Mouse (Mus musculus) heart, adult 2 months (tissue): ENCODE results near the gene Itgb3. TPM values are rescaled to one million over a fixed set of nuclear protein-coding genes. Genes with fewer than 3 reads are reported as not detected.
A peak's percentile ranks its signal among the peaks of the same experiment; 100 is the strongest.
"Not testable (repeated sequence)": the region's sequence is repeated elsewhere in the genome, so short reads cannot be mapped to it uniquely, and the experiment has no call there.

Source experiments
- DNase-seq, 2 experiments: peaks; one replicate each; pipeline ENCODE4 v3.0.0; 2021
- H3K27ac ChIP-seq: fragments of 200-600 bp; 2 replicates; pipeline ENCODE4 v1.8.1; 2022
- H3K27me3 ChIP-seq: fragments of 200-500 bp; 2 replicates; pipeline ENCODE4 v1.6.1; 2012; ENCODE audit warnings: mild to moderate bottlenecking, low read length, inconsistent platforms, mixed read lengths; ENCODE audit not compliant: control insufficient read depth, insufficient read depth
- H3K36me3 ChIP-seq: fragments of 200-500 bp; 2 replicates; pipeline ENCODE4 v1.6.1; 2012; ENCODE audit warnings: low read length, inconsistent platforms; ENCODE audit not compliant: control insufficient read depth, insufficient read depth
- H3K4me1 ChIP-seq: fragments of 200-500 bp; 2 replicates; pipeline ENCODE4 v1.6.1; 2011; ENCODE audit warnings: low read length; ENCODE audit not compliant: control insufficient read depth, insufficient read depth
- H3K4me3 ChIP-seq: fragments of 200-600 bp; 2 replicates; pipeline ENCODE4 v1.8.1; 2022
- H3K79me2 ChIP-seq: fragments of 200-500 bp; replicated peaks from 2 replicates; pipeline ENCODE4 v1.6.1; 2012; ENCODE audit warnings: mild to moderate bottlenecking, inconsistent platforms, low read length, moderate library complexity, mixed read lengths; ENCODE audit not compliant: control insufficient read depth, insufficient read depth
- H3K9ac ChIP-seq: fragments of 200-500 bp; 2 replicates; pipeline ENCODE4 v1.6.1; 2012; ENCODE audit warnings: low read depth, mild to moderate bottlenecking, control low read depth, inconsistent platforms, low read length, mixed read lengths
- CTCF ChIP-seq: fragments of 200-600 bp; IDR thresholded peaks from 2 replicates; pipeline ENCODE4 v1.8.1; 2022; ENCODE audit warnings: antibody characterized with exemption, mild to moderate bottlenecking, moderate library complexity
- EP300 ChIP-seq: fragments of 200-500 bp; IDR thresholded peaks from 2 replicates; pipeline ENCODE4 v1.6.1; 2011; ENCODE audit warnings: low read depth, low read length, control low read depth; ENCODE audit not compliant: insufficient read depth
- POLR2A ChIP-seq: fragments of 200-500 bp; IDR thresholded peaks from 2 replicates; pipeline ENCODE4 v1.6.1; 2011; ENCODE audit warnings: mild to moderate bottlenecking, low read depth, low read length, control low read depth; ENCODE audit not compliant: insufficient read depth
- WGBS: fragments of 180-500 bp; shearing (Covaris S2); methylation state at CpG from one replicate; pipeline ENCODE4 v1.1.7; 2018; 5-methylcytosine and 5-hydroxymethylcytosine counted together
- intact Hi-C: fragments of 180-260 bp; cut with DNase I; formaldehyde crosslinking; loops from one replicate; pipeline ENCODE4 v1.15.1; 2025
- polyA plus RNA-seq: library from polyadenylated mRNA; depleted of rRNA; stranded (reverse); fragments of >200 nt; gene quantifications from 2 replicates; pipeline ENCODE4 v1.2.3, GENCODE M21; 2012
- total RNA-seq, 2 experiments: library from RNA; stranded (reverse); gene quantifications; 2 replicates each; pipeline ENCODE4 v1.2.3; 2021

The Itgb3 gene
- total and polyA plus RNA-seq, 3 experiments: 2.3 to 8.1 (median 2.7) TPM

DNA sequence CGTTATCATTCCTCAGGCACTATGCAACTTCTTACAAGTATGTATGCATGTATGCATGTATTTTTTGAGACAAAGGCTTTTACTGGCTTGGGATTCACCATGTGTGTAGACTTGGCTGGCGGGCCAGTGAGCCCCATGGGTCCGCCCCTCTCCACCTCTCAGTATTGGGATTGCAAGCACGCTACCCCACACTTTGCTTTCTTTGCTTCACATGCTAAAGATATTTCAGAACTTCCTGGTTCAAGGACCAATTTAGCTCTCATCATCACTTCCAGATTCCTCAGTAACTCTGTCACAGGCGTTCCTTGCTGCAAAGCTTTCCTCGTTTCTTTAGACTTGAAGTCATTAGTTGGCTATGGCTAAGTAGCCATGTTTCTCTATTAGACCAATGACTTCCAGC is 41.7 kb upstream of the Itgb3 start:
- H3K36me3 ChIP-seq: no peaks in the 10 kb centered on the region
- H3K4me1 ChIP-seq: no peaks in the 10 kb centered on the region
- DNase-seq: no peak
- H3K4me3 ChIP-seq: no peak overlapping the region
- H3K27ac ChIP-seq: no peak overlapping the region
- no peaks in the 10 kb centered on the region for H3K79me2 ChIP-seq
- 63% methylated on average over 6 of the region's 6 CpGs for WGBS
- no peaks in the 10 kb centered on the region for H3K27me3 ChIP-seq
- H3K9ac ChIP-seq: no peak overlapping the region
- intact Hi-C loops: no loop called here
- TF ChIP-seq POLR2A: no peak
- TF ChIP-seq CTCF: no peak
- TF ChIP-seq EP300: no peak

DNA sequence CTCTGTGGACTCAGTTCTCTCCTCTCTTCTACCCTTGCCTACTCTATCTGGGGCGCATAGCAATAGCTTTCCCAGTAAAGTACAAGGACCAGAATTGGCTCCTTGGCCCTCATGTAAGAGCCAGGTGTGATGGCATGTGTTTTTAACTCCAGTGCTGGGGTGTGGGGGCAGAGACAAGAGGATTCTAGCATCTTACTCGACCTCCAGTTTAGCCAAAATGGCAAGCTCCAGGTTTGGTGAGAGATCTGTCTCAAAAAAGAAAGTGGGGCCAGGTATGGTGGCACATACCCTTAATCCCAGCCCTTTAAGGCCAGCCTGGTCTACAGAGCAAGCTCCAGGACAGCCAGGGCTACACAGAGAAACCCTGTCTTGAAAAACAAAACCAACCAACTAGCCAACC is 41.0 kb upstream of the Itgb3 start:
- intact Hi-C loops: no loop called here
- Histone ChIP-seq H3K4me3 (no peak overlapping the region), H3K79me2 (no peaks in the 10 kb centered on the region), H3K27ac (no peak overlapping the region), H3K4me1 (no peaks in the 10 kb centered on the region), H3K9ac (no peak overlapping the region), H3K36me3 (no peaks in the 10 kb centered on the region), H3K27me3 (no peaks in the 10 kb centered on the region)
- TF ChIP-seq CTCF: no peak
- TF ChIP-seq EP300: no peak
- no peak for TF ChIP-seq POLR2A
- no peak for DNase-seq
- WGBS: 77% methylated on average over 2 of the region's 2 CpGs

DNA sequence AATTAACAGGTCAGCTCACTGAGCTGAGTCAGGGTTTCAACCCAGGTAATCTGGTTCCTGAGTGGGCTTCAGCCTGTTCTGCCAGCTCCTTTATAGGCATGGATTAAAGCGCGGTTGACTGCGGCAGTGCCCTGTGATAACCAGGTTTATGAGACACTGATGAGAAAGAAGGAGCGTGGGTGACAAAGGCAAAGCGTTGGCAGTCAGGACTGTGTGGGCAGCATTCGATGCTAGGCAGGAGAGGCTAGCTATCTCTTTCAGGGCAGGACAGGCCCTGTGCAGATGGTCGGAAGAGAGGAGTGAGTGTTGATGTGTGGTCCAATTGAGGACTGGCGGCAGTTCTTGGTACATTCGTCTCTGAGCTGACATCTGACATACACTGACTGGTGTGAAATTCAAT is 40.1 kb upstream of the Itgb3 start:
- no peak overlapping the region for H3K4me3 ChIP-seq
- 70% methylated on average over 9 of the region's 9 CpGs for WGBS
- intact Hi-C loops: no loop called here
- H3K27ac ChIP-seq: no peak overlapping the region
- no peak overlapping the region for H3K9ac ChIP-seq
- H3K4me1 ChIP-seq: no peaks in the 10 kb centered on the region
- TF ChIP-seq CTCF (no peak), EP300 (no peak), POLR2A (no peak)
- no peaks in the 10 kb centered on the region for H3K79me2 ChIP-seq
- H3K27me3 ChIP-seq: no peaks in the 10 kb centered on the region
- H3K36me3 ChIP-seq: no peaks in the 10 kb centered on the region
- DNase-seq: no peak

DNA sequence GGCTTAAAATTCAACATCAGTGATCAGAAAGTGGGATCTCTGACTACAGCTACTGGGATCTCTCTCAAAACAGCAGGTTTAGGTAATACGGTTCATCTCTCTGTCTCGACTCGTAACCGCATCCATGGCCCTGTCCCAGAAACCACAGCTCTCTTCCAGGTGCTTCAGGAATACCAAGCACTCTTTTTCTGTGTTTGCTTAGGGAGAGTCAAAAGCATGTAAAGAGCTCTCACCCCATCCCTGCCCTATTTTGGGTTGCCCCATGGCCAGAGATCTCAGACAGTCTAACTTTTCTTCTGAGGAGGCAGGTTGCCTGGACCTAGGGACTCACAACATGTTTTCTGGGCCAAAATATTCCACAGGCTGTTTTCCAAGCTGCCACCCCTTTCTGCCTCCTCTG is 39.5 kb upstream of the Itgb3 start:
- no peaks in the 10 kb centered on the region for H3K27me3 ChIP-seq
- 89% methylated on average over 4 of the region's 4 CpGs for WGBS
- H3K4me3 ChIP-seq: no peak overlapping the region
- H3K79me2 ChIP-seq: no peaks in the 10 kb centered on the region
- H3K36me3 ChIP-seq: no peaks in the 10 kb centered on the region
- no peak for TF ChIP-seq POLR2A
- no peak for TF ChIP-seq EP300
- no peak for TF ChIP-seq CTCF
- no peaks in the 10 kb centered on the region for H3K4me1 ChIP-seq
- H3K9ac ChIP-seq: no peak overlapping the region
- no peak for DNase-seq
- H3K27ac ChIP-seq: no peak overlapping the region
- intact Hi-C loops: no loop called here

DNA sequence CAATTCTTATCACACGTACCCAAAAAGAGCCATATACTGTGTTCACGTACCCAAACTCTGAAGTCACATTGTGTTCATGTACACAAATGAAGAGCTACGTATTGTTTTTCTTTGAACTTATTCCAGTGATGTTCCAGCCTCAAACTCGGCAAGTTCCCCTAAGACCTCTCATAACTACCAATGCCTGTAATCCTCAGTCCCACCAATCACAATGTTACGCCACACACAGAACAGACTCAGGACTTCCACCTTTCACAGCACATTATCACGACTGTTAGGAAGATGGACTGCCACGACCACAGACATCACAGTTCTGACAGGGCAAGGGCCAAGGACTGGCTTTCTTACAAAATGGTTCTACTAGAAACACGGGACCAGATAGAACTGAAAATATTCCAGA is 37.3 kb upstream of the Itgb3 start:
- intact Hi-C loops, H3K79me2 ChIP-seq, H3K36me3 ChIP-seq, H3K27me3 ChIP-seq, DNase-seq, H3K4me3 ChIP-seq, H3K27ac ChIP-seq, H3K4me1 ChIP-seq, H3K9ac ChIP-seq: not testable (repeated sequence)
- 92% methylated on average over 8 of the region's 8 CpGs for WGBS

DNA sequence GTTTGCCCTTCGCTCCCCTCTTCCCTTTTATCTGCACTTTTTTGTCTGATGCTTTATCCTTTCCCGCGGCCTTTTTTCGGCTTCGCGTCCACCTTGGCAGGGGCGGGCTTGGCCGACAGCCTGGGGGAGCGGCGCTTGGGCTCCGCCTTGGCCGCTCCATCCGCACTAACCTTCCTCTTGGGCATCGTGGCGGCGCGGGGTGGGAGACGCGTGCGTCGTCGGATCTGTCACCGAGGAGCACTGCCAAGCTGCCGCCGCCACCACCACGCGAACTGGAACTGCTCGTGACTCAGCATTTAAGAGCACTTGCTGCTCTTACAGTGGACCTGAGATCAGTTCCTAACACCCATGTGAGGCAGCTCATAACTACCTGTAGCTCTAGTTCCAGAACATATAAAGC is 36.4 kb upstream of the Itgb3 start:
- H3K9ac ChIP-seq, H3K79me2 ChIP-seq, H3K27ac ChIP-seq, H3K4me1 ChIP-seq, intact Hi-C loops, H3K27me3 ChIP-seq, H3K36me3 ChIP-seq: not testable (repeated sequence)
- 4% methylated on average over 28 of the region's 28 CpGs for WGBS
- peak overlapping the region; percentile 38 for H3K4me3 ChIP-seq
- DNase-seq: peak; percentile 46 to 54

DNA sequence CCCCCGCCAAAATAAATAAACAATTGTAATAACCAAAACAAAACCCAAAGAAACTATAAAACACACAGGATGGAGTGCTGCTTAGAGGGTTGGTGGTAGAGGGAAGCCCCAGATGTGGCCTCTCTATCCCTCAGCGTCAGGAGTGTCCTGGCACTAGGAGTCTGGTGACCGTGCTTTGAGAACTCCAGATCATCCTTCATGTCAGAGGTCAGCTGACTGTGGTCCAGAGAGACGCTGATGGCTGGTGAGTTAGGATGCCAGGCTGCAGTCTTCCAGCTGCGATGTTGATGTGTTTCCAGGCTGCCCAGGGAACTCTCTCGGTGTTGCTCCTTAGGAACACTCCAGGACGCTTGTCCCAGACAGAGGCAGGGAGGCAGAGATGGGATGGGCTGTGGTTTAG is 35.7 kb upstream of the Itgb3 start:
- no peaks in the 10 kb centered on the region for H3K27me3 ChIP-seq
- TF ChIP-seq POLR2A (no peak), CTCF (no peak), EP300 (no peak)
- WGBS: 63% methylated on average over 7 of the region's 7 CpGs
- H3K79me2 ChIP-seq: no peaks in the 10 kb centered on the region
- no peak for DNase-seq
- H3K36me3 ChIP-seq: no peaks in the 10 kb centered on the region
- intact Hi-C loops: no loop called here
- no peak overlapping the region for H3K27ac ChIP-seq
- no peak overlapping the region for H3K4me3 ChIP-seq
- H3K4me1 ChIP-seq: no peaks in the 10 kb centered on the region
- no peak overlapping the region for H3K9ac ChIP-seq
